Mouse (Mus musculus): ENCODE data around the gene Plxdc2. TPM values are rescaled to one million over a fixed set of nuclear protein-coding genes. Genes with fewer than 3 reads are reported as not detected.
"Not testable (repeated sequence)": the region's sequence is repeated elsewhere in the genome, so short reads cannot be mapped to it uniquely, and the experiment has no call there.

The Plxdc2 gene
- total RNA-seq, 2 experiments from 2014 or later, result 23.9 to 27.8 TPM

- intact Hi-C loops (cut with DNase I), result loop anchor here (10.0 kb wide), 1 partner anchor 376 kb away; the partner anchor contains the start of gene Plxdc2
- DNase-seq, result no peak
Measured at GRCm38 (mm10) chr2:16731033-16731432, 374.9 kb downstream of the Plxdc2 start.

GRCm38 (mm10) chr2:16734381-16734780, 378.3 kb downstream of the Plxdc2 start:
- intact Hi-C loops (cut with DNase I), result loop anchor here (10.0 kb wide), 1 partner anchor 380 kb away; the partner anchor contains the start of gene Plxdc2
- DNase-seq, result peak; percentile 57 to 64

- intact Hi-C loops (cut with DNase I), result loop anchor here (10.0 kb wide), 1 partner anchor 383 kb away; the partner anchor contains the start of gene Plxdc2
- DNase-seq, result peak; percentile 86 to 87
Measured at GRCm38 (mm10) chr2:16738241-16738640, 382.1 kb downstream of the Plxdc2 start.

- intact Hi-C loops (cut with DNase I), result no loop called here
- no peak for DNase-seq
Measured at GRCm38 (mm10) chr2:16741813-16742212, 385.7 kb downstream of the Plxdc2 start.

GRCm38 (mm10) chr2:16743568-16743967, 387.5 kb downstream of the Plxdc2 start:
- intact Hi-C loops (cut with DNase I), result no loop called here

GRCm38 (mm10) chr2:16749302-16749909, 393.3 kb downstream of the Plxdc2 start:
- no peak for DNase-seq
- intact Hi-C loops (cut with DNase I), result no loop called here

More at GRCm38 (mm10) chr2:16743568-16743967, 387.5 kb downstream of the Plxdc2 start:
- DNase-seq, result no peak

- intact Hi-C loops (cut with DNase I), result no loop called here
- no peak for DNase-seq
Measured at GRCm38 (mm10) chr2:16757158-16757557, 401.1 kb downstream of the Plxdc2 start.

- no peak for DNase-seq
- intact Hi-C loops (cut with DNase I), result no loop called here
Measured at GRCm38 (mm10) chr2:16759766-16760165, 403.7 kb downstream of the Plxdc2 start.

GRCm38 (mm10) chr2:16769149-16769548, 413.0 kb downstream of the Plxdc2 start:
- intact Hi-C loops (cut with DNase I); DNase-seq: not testable (repeated sequence)

GRCm38 (mm10) chr2:16773398-16774113, 417.5 kb downstream of the Plxdc2 start:
- intact Hi-C loops (cut with DNase I), result no loop called here
- DNase-seq, result no peak

GRCm38 (mm10) chr2:16774114-16774433, 418.0 kb downstream of the Plxdc2 start:
- no peak for DNase-seq
- intact Hi-C loops (cut with DNase I), result no loop called here

- DNase-seq, result no peak
- intact Hi-C loops (cut with DNase I), result no loop called here
Measured at GRCm38 (mm10) chr2:16795283-16795682, 439.2 kb downstream of the Plxdc2 start.

Measured in heart, postnatal 10 days (tissue).